Mouse (Mus musculus): ENCODE data around the gene Zfp184.

Zfp184 gene

DNA sequence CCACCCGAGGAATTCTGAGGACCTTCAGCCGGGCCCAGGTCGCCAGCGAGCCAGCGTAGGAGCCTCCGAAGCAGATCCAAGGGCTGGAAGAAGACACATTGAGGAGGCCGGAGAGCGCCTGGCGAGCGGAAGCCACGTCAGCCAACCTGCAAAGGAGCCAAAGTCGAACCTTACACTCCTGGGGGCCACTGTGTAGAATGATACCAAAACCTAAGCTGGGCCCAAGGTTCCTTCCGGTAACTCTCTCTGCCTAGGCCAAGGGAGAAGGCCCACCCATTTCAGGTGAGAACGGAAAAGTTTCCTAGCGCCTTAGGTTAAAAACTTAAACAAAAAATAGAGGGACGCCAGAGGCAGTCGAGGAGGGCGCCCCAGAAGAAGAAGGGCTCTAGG is 62.2 kb downstream of the Zfp184 start:
- in situ Hi-C loops (cut with MboI; ENCODE audit: low sequenced_read_pairs): loop anchor here (25.0 kb wide), 2 partner anchors 145 to 1430 kb away; no protein-coding TSS in a partner anchor

DNA sequence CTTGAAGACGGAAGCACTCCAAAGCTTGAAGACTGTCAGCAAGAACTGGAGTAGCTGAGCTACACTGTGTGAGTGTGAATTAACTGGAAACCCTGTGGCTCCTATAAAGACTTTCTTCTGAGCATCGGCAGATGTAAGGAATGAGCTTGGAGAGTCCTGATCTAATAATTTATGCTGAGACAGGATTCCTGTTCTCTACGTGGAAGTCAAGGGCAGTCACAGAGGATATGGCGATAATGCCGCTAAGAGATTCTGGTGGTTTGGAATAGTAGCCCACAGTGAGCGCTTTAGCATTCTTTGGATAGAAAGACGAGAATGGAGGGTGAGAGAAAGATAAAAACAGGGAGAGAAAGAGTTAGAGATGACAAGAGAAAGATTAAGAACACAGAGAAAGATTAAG is 63.0 kb downstream of the Zfp184 start:
- in situ Hi-C loops (cut with MboI; ENCODE audit: low sequenced_read_pairs): loop anchor here (25.0 kb wide), 2 partner anchors 146 to 1429 kb away; no protein-coding TSS in a partner anchor

DNA sequence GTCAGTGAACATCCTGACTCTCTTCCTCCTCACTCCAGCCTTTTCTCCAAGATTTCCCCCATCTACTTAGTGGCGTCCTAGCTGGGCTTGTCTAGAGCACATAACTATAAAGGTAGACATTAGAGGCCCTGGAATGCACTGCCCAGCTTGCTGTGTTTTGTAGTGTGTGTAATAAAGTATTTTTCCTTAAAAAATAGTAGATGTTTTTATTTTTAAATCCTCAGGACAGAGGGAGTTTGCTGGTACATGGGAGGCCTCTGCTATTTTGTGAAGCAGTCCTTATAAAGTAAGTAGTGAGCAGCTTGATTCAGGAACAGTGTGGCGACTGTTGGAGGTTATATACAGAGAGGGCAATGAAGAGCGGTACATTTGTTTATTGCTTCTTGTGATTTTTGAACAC is 63.8 kb downstream of the Zfp184 start:
- in situ Hi-C loops (cut with MboI; ENCODE audit: low sequenced_read_pairs): loop anchor here (25.0 kb wide), 2 partner anchors 146 to 1429 kb away; no protein-coding TSS in a partner anchor

DNA sequence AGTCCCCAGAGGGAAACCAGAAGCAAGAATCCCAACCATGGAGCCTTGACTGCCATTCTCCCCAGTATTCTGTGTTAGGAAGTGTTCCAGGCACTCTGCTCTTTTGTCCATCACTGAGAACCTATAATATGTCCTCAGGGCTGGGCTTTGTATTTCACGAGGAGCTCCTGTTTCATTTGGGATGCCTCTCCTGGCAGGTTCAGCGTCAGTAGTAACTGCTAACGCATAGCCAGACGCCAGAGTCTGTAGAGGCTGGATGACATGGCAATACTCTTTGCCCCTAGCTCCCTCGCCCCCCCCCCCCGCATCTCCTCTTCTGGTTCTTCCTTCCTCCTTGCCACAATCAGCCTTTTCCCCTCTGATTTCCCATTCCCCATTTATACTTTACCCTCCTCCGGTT is 64.7 kb downstream of the Zfp184 start, which contains the start of gene Prss16:
Prss16 (minus strand) TSS at position 101 of the 400 bp plus-strand sequence.
- in situ Hi-C loops (cut with MboI; ENCODE audit: low sequenced_read_pairs): loop anchor here (25.0 kb wide), 2 partner anchors 147 to 1428 kb away; no protein-coding TSS in a partner anchor

Measured in CH12F3 (cell line).